Mouse (Mus musculus) neural tube, postnatal 0 days (tissue): ENCODE data around the gene Suox. TPM values are rescaled to one million over a fixed set of nuclear protein-coding genes. Genes with fewer than 3 reads are reported as not detected.

Experiments used
- polyA plus RNA-seq: library from polyadenylated mRNA; unstranded; fragments of >200 nt; fragmentation: Nextera tagmentation; extraction: Ambion mirVana; gene quantifications from 2 replicates; pipeline ENCODE4 v1.2.1, GENCODE M21; 2015

Suox gene
- 14.1 and 17.0 TPM in 2 replicates for polyA plus RNA-seq

GRCm38 (mm10) chr10:128673763-128674468 is at the start of gene Suox:
TSS of gene Suox (minus strand) at chr10:128674073.

GRCm38 (mm10) chr10:128704491-128705316 is 30.8 kb upstream of the Suox start, which contains the start of gene Cdk2:
TSS of gene Cdk2 (minus strand) at chr10:128705031.

GRCm38 (mm10) chr10:128703895-128704294 is 30.0 kb upstream of the Suox start, which contains the start of gene Pmel:
TSS of gene Pmel (plus strand) at chr10:128704195.

GRCm38 (mm10) chr10:128695992-128696807 is 22.3 kb upstream of the Suox start, which contains the start of gene Rab5b:
TSS of gene Rab5b (minus strand) at chr10:128696264.

GRCm38 (mm10) chr10:128645111-128646011 is 28.5 kb downstream of the Suox start, which contains the start of gene Ikzf4:
TSS of gene Ikzf4 (minus strand) at chr10:128645991.

GRCm38 (mm10) chr10:128626311-128627310 is 47.3 kb downstream of the Suox start, which contains the start of gene Rps26:
TSS of gene Rps26 (minus strand) at chr10:128626747.

Other genes starting within 250 kb of the Suox start
- gene Smarcc2, start 214.8 kb downstream of the Suox start, polyA plus RNA-seq, result 93.1 and 115 TPM in 2 replicates
- gene Myl6, start 179.9 kb downstream of the Suox start, polyA plus RNA-seq, result 1,126 and 1,148 TPM in 2 replicates
- gene Myl6b, start 175.4 kb downstream of the Suox start, polyA plus RNA-seq, result 8.3 and 8.4 TPM in 2 replicates
- 16.5 and 17.8 TPM in 2 replicates for gene Esyt1, start 148.2 kb downstream of the Suox start, polyA plus RNA-seq
- gene Zc3h10, start 126.3 kb downstream of the Suox start, polyA plus RNA-seq, result 13.7 and 14.0 TPM in 2 replicates
- gene Rpl41, start 124.8 kb downstream of the Suox start, polyA plus RNA-seq, result 2,536 and 2,780 TPM in 2 replicates
- 97.4 and 109 TPM in 2 replicates for gene Pa2g4, start 108.1 kb downstream of the Suox start, polyA plus RNA-seq
- gene Erbb3, start 84.4 kb downstream of the Suox start, polyA plus RNA-seq, result 2.8 and 3.5 TPM in 2 replicates
- gene Rps26, start 47.3 kb downstream of the Suox start, polyA plus RNA-seq, result 392 and 465 TPM in 2 replicates
- 9.8 and 13.8 TPM in 2 replicates for gene Ikzf4, start 28.1 kb downstream of the Suox start, polyA plus RNA-seq
- gene Rab5b, start 22.2 kb upstream of the Suox start, polyA plus RNA-seq, result 92.5 and 96.1 TPM in 2 replicates
- 1.3 and 1.7 TPM in 2 replicates for gene Pmel, start 30.1 kb upstream of the Suox start, polyA plus RNA-seq
- gene Cdk2, start 31.0 kb upstream of the Suox start, polyA plus RNA-seq, result 11.6 and 12.0 TPM in 2 replicates
- 5.9 and 6.3 TPM in 2 replicates for gene Dgka, start 70.8 kb upstream of the Suox start, polyA plus RNA-seq
- gene Pym1, start 73.8 kb upstream of the Suox start, polyA plus RNA-seq, result 42.0 and 51.6 TPM in 2 replicates
- gene Mmp19, start 116.8 kb upstream of the Suox start, polyA plus RNA-seq, result 0.54 and 0.62 TPM in 2 replicates
- 36.2 and 37.3 TPM in 2 replicates for gene Dnajc14, start 130.0 kb upstream of the Suox start, polyA plus RNA-seq
- gene Tmem198b, start 130.3 kb upstream of the Suox start, polyA plus RNA-seq, result 17.7 TPM in 2 replicates
- 109 and 119 TPM in 2 replicates for gene Sarnp, start 143.3 kb upstream of the Suox start, polyA plus RNA-seq
- gene Ormdl2, start 147.6 kb upstream of the Suox start, polyA plus RNA-seq, result 21.4 and 21.5 TPM in 2 replicates
- gene Gdf11, start 217.6 kb upstream of the Suox start, polyA plus RNA-seq, result 8.7 and 9.4 TPM in 2 replicates
- 386 and 425 TPM in 2 replicates for gene Cd63, start 226.9 kb upstream of the Suox start, polyA plus RNA-seq
- gene Rdh5, start 248.8 kb upstream of the Suox start, polyA plus RNA-seq, result 26.8 and 27.5 TPM in 2 replicates
- gene Bloc1s1, start 250.0 kb upstream of the Suox start, polyA plus RNA-seq, result 278 and 288 TPM in 2 replicates